Mouse (Mus musculus) large intestine, adult 2 months (tissue): ENCODE data around the gene Rreb1. TPM values are rescaled to one million over a fixed set of nuclear protein-coding genes. Genes with fewer than 3 reads are reported as not detected.

Experiments
- DNase-seq: peaks from one replicate; pipeline ENCODE4 v3.0.0-alpha.2; 2012; ENCODE audit warnings: low read depth, low spot score
- WGBS: fragments of 180-500 bp; shearing (Covaris S2); methylation state at CpG from one replicate; pipeline ENCODE4 v1.1.7; 2018; 5-methylcytosine and 5-hydroxymethylcytosine counted together
- polyA plus RNA-seq: library from polyadenylated mRNA; depleted of rRNA; stranded (reverse); fragments of >200 nt; gene quantifications from 2 replicates; pipeline ENCODE4 v1.2.3, GENCODE M21; 2012

The Rreb1 gene
- polyA plus RNA-seq, 1 experiment = 10.4 TPM

GRCm38 (mm10) chr13:37929532-37929931 lies 151.3 kb downstream of the Rreb1 start:
- 96% methylated on average over 17 of the region's 17 CpGs for WGBS
- no peak for DNase-seq

- no peak for DNase-seq
- WGBS = 88% methylated on average over 13 of the region's 13 CpGs
Observed at GRCm38 (mm10) chr13:37930091-37930490, 151.9 kb downstream of the Rreb1 start.

- WGBS = 98% methylated on average over 23 of the region's 23 CpGs
- no peak for DNase-seq
Observed at GRCm38 (mm10) chr13:37930621-37931020, 152.4 kb downstream of the Rreb1 start.

- WGBS = 78% methylated on average over 27 of the region's 27 CpGs
- DNase-seq = no peak
Observed at GRCm38 (mm10) chr13:37931210-37931922, 153.2 kb downstream of the Rreb1 start.

- DNase-seq = no peak
- WGBS = 81% methylated on average over 4 of the region's 4 CpGs
Observed at GRCm38 (mm10) chr13:37934075-37934474, 155.9 kb downstream of the Rreb1 start.

- 75% methylated on average over 8 of the region's 8 CpGs for WGBS
Observed at GRCm38 (mm10) chr13:37934920-37935319, 156.7 kb downstream of the Rreb1 start.

GRCm38 (mm10) chr13:37936351-37936750 lies 158.2 kb downstream of the Rreb1 start:
- 87% methylated on average over 3 of the region's 3 CpGs for WGBS
- DNase-seq = no peak

More at GRCm38 (mm10) chr13:37934920-37935319, 156.7 kb downstream of the Rreb1 start:
- DNase-seq = no peak

GRCm38 (mm10) chr13:37940167-37940566 lies 162.0 kb downstream of the Rreb1 start:
- DNase-seq = no peak
- WGBS = 49% methylated on average over 2 of the region's 2 CpGs

- 26% methylated on average over 5 of the region's 5 CpGs for WGBS
- no peak for DNase-seq
Observed at GRCm38 (mm10) chr13:37940649-37941048, 162.4 kb downstream of the Rreb1 start.

GRCm38 (mm10) chr13:37941138-37941645 lies 163.0 kb downstream of the Rreb1 start:
- 79% methylated on average over 5 of the region's 5 CpGs for WGBS
- no peak for DNase-seq

GRCm38 (mm10) chr13:37941950-37942886 lies 164.0 kb downstream of the Rreb1 start:
- 37% methylated on average over 17 of the region's 17 CpGs for WGBS

GRCm38 (mm10) chr13:37942887-37943331 lies 164.7 kb downstream of the Rreb1 start:
- 25% methylated on average over 4 of the region's 4 CpGs for WGBS
- no peak for DNase-seq

More at GRCm38 (mm10) chr13:37941950-37942886, 164.0 kb downstream of the Rreb1 start:
- DNase-seq = no peak

GRCm38 (mm10) chr13:37943466-37943865 lies 165.3 kb downstream of the Rreb1 start:
- DNase-seq = no peak

GRCm38 (mm10) chr13:37944306-37944705 lies 166.1 kb downstream of the Rreb1 start:
- peak; percentile 42 for DNase-seq

More at GRCm38 (mm10) chr13:37943466-37943865, 165.3 kb downstream of the Rreb1 start:
- WGBS = 69% methylated on average over 3 of the region's 3 CpGs

GRCm38 (mm10) chr13:37945392-37945791 lies 167.2 kb downstream of the Rreb1 start:
- WGBS = 81% methylated on average over 8 of the region's 8 CpGs
- DNase-seq = no peak

More at GRCm38 (mm10) chr13:37944306-37944705, 166.1 kb downstream of the Rreb1 start:
- WGBS = 23% methylated on average over 1 of the region's 1 CpGs

GRCm38 (mm10) chr13:37946734-37947133 lies 168.5 kb downstream of the Rreb1 start:
- 15% methylated on average over 6 of the region's 6 CpGs for WGBS
- peak; percentile 59 for DNase-seq

GRCm38 (mm10) chr13:37952981-37953380 lies 174.8 kb downstream of the Rreb1 start:
- 84% methylated on average over 6 of the region's 6 CpGs for WGBS
- no peak for DNase-seq

GRCm38 (mm10) chr13:37954318-37954717 lies 176.1 kb downstream of the Rreb1 start:
- 82% methylated on average over 1 of the region's 1 CpGs for WGBS
- DNase-seq = no peak

GRCm38 (mm10) chr13:37958498-37959238 lies 180.5 kb downstream of the Rreb1 start:
- 67% methylated on average over 18 of the region's 18 CpGs for WGBS
- DNase-seq = peak; percentile 22
